In the genomic region with DNA sequence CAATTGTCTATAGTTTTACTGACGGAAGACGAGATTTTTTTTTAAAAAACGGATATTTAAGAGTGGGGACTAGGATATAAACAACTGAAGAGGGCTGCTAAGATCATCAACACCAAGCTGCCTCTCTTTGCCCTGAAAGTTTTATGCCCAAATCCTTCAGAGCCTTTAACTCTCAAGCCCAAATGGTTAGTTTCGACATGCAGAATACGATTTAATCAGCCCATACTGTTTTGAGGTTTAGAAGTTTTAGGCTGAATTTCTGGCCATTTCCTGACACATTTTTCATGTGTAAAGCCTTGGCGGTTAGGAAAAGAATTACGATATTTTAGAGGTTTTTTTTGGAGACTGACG, we compare ENCODE assay signal across 8 mouse cellular contexts. TPM values are rescaled to one million over a fixed set of nuclear protein-coding genes. Genes with fewer than 3 reads are reported as not detected.
DNase-seq lines count a peak whose midpoint lies in the region; ATAC-seq and TF ChIP-seq lines count a peak whose summit lies in the region.

No protein-coding gene starts in this region.

- H3K9ac ChIP-seq in lung, embryonic 14.5 days, result no peak overlapping the region
- peak overlapping the region; percentile 94; the same call in 1 of the 2 replicates for H3K9ac ChIP-seq in limb, embryonic 12.5 days (replicated peaks)

- peak overlapping the region; percentile 77 for H3K4me2 ChIP-seq in lung, embryonic 14.5 days
- peak overlapping the region; percentile 67 for H3K4me2 ChIP-seq in limb, embryonic 12.5 days

- no peak; the same call in 1 of the 2 replicates for ATAC-seq in lung, embryonic 14.5 days (ENCODE audit: insufficient read depth)
- ATAC-seq in limb, embryonic 12.5 days (ENCODE audit: insufficient number of reproducible peaks, insufficient read depth, low FRiP score, low TSS enrichment, low read depth), result 0 out of 2 replicates have a peak, but pooled peaks have one; percentile 18

- no peaks in the 10 kb centered on the region for H3K27me3 ChIP-seq in lung, embryonic 14.5 days (ENCODE audit: insufficient read depth, low read length)
- H3K27me3 ChIP-seq in erythroblast, embryonic 14.5 days (ENCODE audit: control insufficient read depth), result no peaks in the 10 kb centered on the region
- H3K27me3 ChIP-seq in limb, embryonic 12.5 days, result no peaks in the 10 kb centered on the region

- 44% methylated on average over 8 of the region's 8 CpGs for WGBS in lung, embryonic 14.5 days
- WGBS in limb, embryonic 12.5 days, result 50% methylated on average over 8 of the region's 8 CpGs
- WGBS in olfactory bulb, adult 2 months, result 42% methylated on average over 8 of the region's 8 CpGs

- no peak for TF ChIP-seq POLR2A in olfactory bulb, adult 2 months (IDR thresholded peaks at IDR 0.05; ENCODE audit: insufficient read depth, low read depth, low read length)

- peaks cover 6% of the 10 kb centered on the region for H3K4me1 ChIP-seq in lung, embryonic 14.5 days (ENCODE audit: insufficient read depth)
- peaks cover 28% of the 10 kb centered on the region for H3K4me1 ChIP-seq in erythroblast, embryonic 14.5 days (ENCODE audit: control insufficient read depth)
- H3K4me1 ChIP-seq in limb, embryonic 12.5 days (replicated peaks), result peaks cover 13% of the 10 kb centered on the region
- H3K4me1 ChIP-seq in olfactory bulb, adult 2 months (ENCODE audit: control insufficient read depth, insufficient read depth, low read length), result peaks cover 2% of the 10 kb centered on the region; the same call in 1 of the 2 replicates

- no peaks in the 10 kb centered on the region for H3K9me3 ChIP-seq in lung, embryonic 14.5 days (ENCODE audit: low read depth, low read length)
- H3K9me3 ChIP-seq in erythroblast, embryonic 14.5 days (ENCODE audit: control insufficient read depth, low read length), result no peaks in the 10 kb centered on the region
- H3K9me3 ChIP-seq in limb, embryonic 12.5 days, result no peaks in the 10 kb centered on the region

- no peak overlapping the region for H3K27ac ChIP-seq in lung, embryonic 14.5 days (ENCODE audit: low read depth)
- no peak overlapping the region for H3K27ac ChIP-seq in limb, embryonic 12.5 days
- H3K27ac ChIP-seq in olfactory bulb, adult 2 months (ENCODE audit: insufficient read depth, low read depth, low read length), result no peak overlapping the region

- H3K36me3 ChIP-seq in lung, embryonic 14.5 days (ENCODE audit: insufficient read depth), result no peaks in the 10 kb centered on the region
- H3K36me3 ChIP-seq in erythroblast, embryonic 14.5 days (ENCODE audit: control insufficient read depth), result peaks cover 10% of the 10 kb centered on the region
- no peaks in the 10 kb centered on the region for H3K36me3 ChIP-seq in limb, embryonic 12.5 days

- H3K4me3 ChIP-seq in lung, embryonic 14.5 days (ENCODE audit: low read depth, low read length), result peak overlapping the region; percentile 97
- H3K4me3 ChIP-seq in erythroblast, embryonic 14.5 days (replicated peaks), result peak overlapping the region; percentile 100
- peak overlapping the region; percentile 88 for H3K4me3 ChIP-seq in limb, embryonic 12.5 days (replicated peaks)
- peak overlapping the region; percentile 87 for H3K4me3 ChIP-seq in olfactory bulb, adult 2 months (ENCODE audit: insufficient read depth, low read depth, low read length)

- no peak for TF ChIP-seq CTCF in lung, embryonic 14.5 days (IDR thresholded peaks at IDR 0.05; ENCODE audit: low read depth)
- TF ChIP-seq CTCF in olfactory bulb, adult 2 months (IDR thresholded peaks at IDR 0.05; ENCODE audit: insufficient read depth, low read depth, low read length), result no peak

- DNase-seq in lung, embryonic 14.5 days, result no peak
- no peak for DNase-seq in lung, postnatal 36 days
- DNase-seq in layer of hippocampus, postnatal 25 days (ENCODE audit: extremely low spot score in 1 of 2, low spot score in 1 of 2), result no peak
- no peak for DNase-seq in adrenal gland, postnatal 14 days
- no peak for DNase-seq in cerebellum, adult 11 months

RNA-seq across cellular contexts. Expression of a gene that starts 0.3 kb away (rescaled TPM):
- 60.3 and 61.1 TPM in 2 replicates for polyA plus RNA-seq in lung, embryonic 14.5 days (2014; fragmentation: Nextera tagmentation; extraction: Ambion mirVana)
- polyA plus RNA-seq in erythroblast, embryonic 14.5 days (2012), result 0.24 and 0.36 TPM in 2 replicates
- 81.1 and 81.9 TPM in 2 replicates for polyA plus RNA-seq in limb, embryonic 12.5 days (2016; fragmentation: Nextera tagmentation; extraction: Ambion mirVana)
- not detected in 2 replicates for polyA plus RNA-seq in olfactory bulb, adult 2 months (2012; ENCODE audit: insufficient read depth, insufficient read length, low replicate concordance, missing spikeins)
- total RNA-seq in layer of hippocampus, postnatal 25 days (2021), result 10 to 100 TPM; 30.8 to 49.2 TPM
- total RNA-seq in adrenal gland, postnatal 14 days (2021), result 33.0 and 40.5 TPM in 2 replicates

RNA-seq across cellular contexts. Expression of a gene that starts 38.0 kb away (rescaled TPM):
- 408 and 417 TPM in 2 replicates for polyA plus RNA-seq in lung, embryonic 14.5 days (2014; fragmentation: Nextera tagmentation; extraction: Ambion mirVana)
- polyA plus RNA-seq in erythroblast, embryonic 14.5 days (2012), result 3.2 and 3.5 TPM in 2 replicates
- polyA plus RNA-seq in limb, embryonic 12.5 days (2016; fragmentation: Nextera tagmentation; extraction: Ambion mirVana), result 568 and 612 TPM in 2 replicates
- 832 TPM in 1 of 2 replicates, not detected in the other for polyA plus RNA-seq in olfactory bulb, adult 2 months (2012; ENCODE audit: insufficient read depth, insufficient read length, low replicate concordance, missing spikeins)
- total RNA-seq in layer of hippocampus, postnatal 25 days (2021), result 100 to 1,000 TPM; 147 to 157 TPM
- 107 and 111 TPM in 2 replicates for total RNA-seq in adrenal gland, postnatal 14 days (2021)

RNA-seq across cellular contexts. Expression of a gene that starts 39.6 kb away (rescaled TPM):
- polyA plus RNA-seq in lung, embryonic 14.5 days (2014; fragmentation: Nextera tagmentation; extraction: Ambion mirVana), result 12.0 and 17.6 TPM in 2 replicates
- polyA plus RNA-seq in erythroblast, embryonic 14.5 days (2012), result 0.09 and 0.20 TPM in 2 replicates
- polyA plus RNA-seq in limb, embryonic 12.5 days (2016; fragmentation: Nextera tagmentation; extraction: Ambion mirVana), result 22.7 and 25.4 TPM in 2 replicates
- not detected in 2 replicates for polyA plus RNA-seq in olfactory bulb, adult 2 months (2012; ENCODE audit: insufficient read depth, insufficient read length, low replicate concordance, missing spikeins)
- 10 to 100 TPM in 1 of 2 experiments, 1 to 10 TPM in 1; 9.9 to 19.2 TPM for total RNA-seq in layer of hippocampus, postnatal 25 days (2021)
- total RNA-seq in adrenal gland, postnatal 14 days (2021), result 11.6 and 13.4 TPM in 2 replicates

Comparison
In these comparisons a context has a peak if more than half of its experiments do, and no peak if none do; other contexts are left out.
1. RNA of a gene that starts 38.0 kb away (polyA plus RNA-seq): 568 to 612 TPM in limb, embryonic 12.5 days, 408 to 417 TPM in lung, embryonic 14.5 days and 832 TPM in olfactory bulb, adult 2 months; 3.2 to 3.5 TPM in erythroblast, embryonic 14.5 days; every median in the first group is over 10 times any median in the second.
2. Peak in every context shown above with its lines, with median percentiles within 50 percentile points of each other: H3K4me3 ChIP-seq.